In genomic region chr8:108881336-108881735, GRCm38 (mm10) we compare ENCODE assay signal across 17 mouse cellular contexts.
"Had no signal": no experiment of that assay in that cellular context is flagged by ENCODE, and none has a peak within 500 bp of the region (broad histone marks: within the 10 kb centered on the region; RNA-seq: fewer than 3 reads in every experiment).

No protein-coding gene starts in this region.

- DNase-seq: liver, postnatal 0 days; lung, adult 2 months; lung, postnatal 14 days; lung, postnatal 36 days; right cerebral cortex, postnatal 14 days; thymus, adult 2 months; thymus, postnatal 25 days; thymus, postnatal 4 days had no signal

- H3K36me3 ChIP-seq: liver, embryonic 15.5 days; lung, embryonic 15.5 days; stomach, embryonic 15.5 days had no signal

- H3K4me3 ChIP-seq: liver, embryonic 15.5 days; lung, embryonic 15.5 days; megakaryocyte, embryonic 14.5 days; neural tube, embryonic 12.5 days; stomach, embryonic 15.5 days had no signal

- H3K27ac ChIP-seq: liver, embryonic 15.5 days; lung, embryonic 15.5 days; macrophage; neural tube, embryonic 12.5 days; stomach, embryonic 15.5 days; stomach, postnatal 0 days had no signal

- ATAC-seq: liver, postnatal 0 days; lung, postnatal 0 days had no signal

- H3K27me3 ChIP-seq: liver, embryonic 15.5 days; lung, embryonic 15.5 days; neural tube, embryonic 12.5 days; stomach, embryonic 15.5 days had no signal

- H3K9me3 ChIP-seq: liver, embryonic 15.5 days; lung, embryonic 15.5 days; megakaryocyte, embryonic 14.5 days; neural tube, embryonic 12.5 days; stomach, embryonic 15.5 days had no signal

- H3K9ac ChIP-seq: liver, embryonic 15.5 days; liver, postnatal 0 days; lung, embryonic 15.5 days; neural tube, embryonic 12.5 days; stomach, embryonic 15.5 days had no signal

- H3K4me2 ChIP-seq: liver, embryonic 15.5 days; lung, embryonic 15.5 days; midbrain, embryonic 11.5 days; neural tube, embryonic 12.5 days; stomach, embryonic 15.5 days had no signal
